Mouse (Mus musculus): ENCODE measurements around the gene Pgrmc1.

- TF ChIP-seq E2F4 (IDR thresholded peaks at IDR 0.05; ENCODE audit: insufficient replicate concordance, low read depth, low read length) (no peak), CTCF (conservative IDR thresholded peaks at IDR 0.05 in 1 of 2, IDR thresholded peaks at IDR 0.05 in 1 of 2; ENCODE audit: low read depth in 2 of 2, low read length in 2 of 2) (no peak), RAD21 (IDR thresholded peaks at IDR 0.05; ENCODE audit: low read depth, low read length) (no peak), MYC (IDR thresholded peaks at IDR 0.05; ENCODE audit: low read depth, low read length) (no peak), EP300 (IDR thresholded peaks at IDR 0.05; ENCODE audit: low read length) (no peak), POLR2A (IDR thresholded peaks at IDR 0.05; ENCODE audit: low read depth, low read length) (no peak), ELF1 (IDR thresholded peaks at IDR 0.05; ENCODE audit: low read depth, low read length) (no peak), ZNF384 (IDR thresholded peaks at IDR 0.05; ENCODE audit: low read depth, low read length) (peak; percentile 79), ETS1 (conservative IDR thresholded peaks at IDR 0.05; ENCODE audit: low read depth, low read length) (no peak), USF1 (IDR thresholded peaks at IDR 0.05; ENCODE audit: low read depth, low read length) (no peak), SIN3A (IDR thresholded peaks at IDR 0.05; ENCODE audit: low read length) (no peak), MAZ (IDR thresholded peaks at IDR 0.05; ENCODE audit: low read depth, low read length) (no peak), RCOR1 (conservative IDR thresholded peaks at IDR 0.05; ENCODE audit: low read depth, low read length) (no peak), CHD2 (IDR thresholded peaks at IDR 0.05; ENCODE audit: low read length) (no peak)
These were observed 45.9 kb upstream of the Pgrmc1 start for GRCm38 (mm10) chrX:36552055-36552587.
